Mouse (Mus musculus) lung, postnatal 25 days (tissue): ENCODE data around the gene Ina.
"Not testable (repeated sequence)": the region's sequence is repeated elsewhere in the genome, so short reads cannot be mapped to it uniquely, and the experiment has no call there.

Experiments
- DNase-seq: peaks from one replicate; pipeline ENCODE4 v3.0.0; 2022; ENCODE audit warnings: low spot score

Gene Ina

DNA sequence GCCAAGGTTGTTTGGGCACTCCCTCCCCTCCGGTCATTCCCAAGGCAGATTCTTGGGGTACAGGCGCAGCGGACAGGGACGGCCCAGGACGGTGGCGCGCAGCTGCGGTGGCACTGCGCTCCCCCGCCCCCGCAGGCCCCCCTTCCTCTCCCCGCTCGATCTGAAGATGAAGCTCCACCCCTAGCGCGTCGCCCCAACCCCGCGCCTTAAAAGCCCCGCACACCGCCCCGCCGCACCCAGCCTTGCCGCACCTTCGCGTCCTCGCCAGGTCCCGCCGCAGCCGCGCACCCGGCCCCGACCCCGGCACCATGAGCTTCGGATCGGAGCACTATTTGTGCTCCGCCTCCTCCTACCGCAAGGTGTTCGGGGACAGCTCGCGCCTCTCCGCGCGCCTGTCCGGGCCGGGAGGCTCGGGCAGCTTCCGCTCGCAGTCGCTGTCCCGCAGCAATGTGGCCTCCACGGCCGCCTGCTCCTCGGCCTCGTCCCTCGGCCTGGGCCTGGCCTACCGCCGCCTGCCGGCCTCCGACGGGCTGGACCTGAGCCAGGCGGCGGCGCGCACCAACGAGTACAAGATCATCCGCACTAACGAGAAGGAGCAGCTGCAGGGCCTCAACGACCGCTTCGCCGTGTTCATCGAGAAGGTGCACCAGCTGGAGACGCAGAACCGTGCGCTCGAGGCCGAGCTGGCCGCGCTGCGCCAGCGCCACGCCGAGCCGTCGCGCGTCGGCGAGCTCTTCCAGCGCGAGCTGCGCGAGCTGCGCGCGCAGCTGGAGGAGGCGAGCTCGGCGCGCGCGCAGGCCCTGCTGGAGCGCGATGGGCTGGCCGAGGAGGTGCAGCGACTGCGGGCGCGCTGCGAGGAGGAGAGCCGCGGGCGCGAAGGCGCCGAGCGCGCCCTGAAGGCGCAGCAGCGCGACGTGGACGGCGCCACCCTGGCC lies at the start of gene Ina, which contains the start of gene Nt5c2:
TSS of gene Ina (plus strand) at position 252 of the 935 bp plus-strand sequence.
TSS of gene Nt5c2 (minus strand) at position 707 of the 935 bp plus-strand sequence.
- DNase-seq, result no peak

- DNase-seq, result no peak
Measured at GRCm38 (mm10) chr19:46965496-46965895, 49.0 kb upstream of the Ina start.

DNA sequence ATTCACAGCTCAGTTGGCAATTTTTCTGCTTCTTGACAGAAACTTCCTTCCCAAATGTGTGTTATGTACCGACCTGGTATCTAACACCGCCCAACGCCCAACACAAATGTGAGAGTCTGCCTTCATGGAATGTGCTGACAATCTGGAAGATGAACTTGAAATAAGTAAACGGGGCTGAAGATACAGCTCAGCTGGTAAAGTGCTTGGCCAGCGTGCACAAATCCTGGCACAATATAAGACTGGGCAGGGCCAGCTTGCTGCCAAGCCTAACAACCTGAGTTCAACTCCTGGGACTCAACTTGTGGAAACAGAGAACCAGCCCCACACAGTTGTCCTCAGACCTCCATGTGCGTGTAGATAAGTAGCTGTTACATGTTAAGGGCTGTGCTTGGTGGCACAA lies 48.2 kb upstream of the Ina start:
- DNase-seq, result no peak

DNA sequence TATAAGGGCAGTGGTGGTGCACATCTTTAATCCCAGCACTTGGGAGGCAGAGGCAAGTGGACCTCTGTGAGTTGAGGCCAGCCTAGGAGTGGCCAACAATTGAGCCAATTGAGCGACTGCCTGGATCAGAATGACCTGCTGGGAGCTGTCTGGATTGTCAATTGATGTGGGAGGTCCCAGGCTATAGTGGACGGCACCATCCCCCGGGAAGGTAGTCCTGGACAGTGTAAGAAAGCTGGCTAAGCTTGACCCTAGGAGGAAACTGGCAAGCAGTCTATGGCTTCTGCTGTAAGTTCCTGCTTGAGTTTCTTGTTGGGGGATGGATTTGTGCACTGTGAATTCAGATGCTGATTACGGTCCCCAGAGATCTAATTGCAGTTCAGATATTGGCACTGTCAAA lies 46.6 kb upstream of the Ina start:
- no peak for DNase-seq

- no peak for DNase-seq
Measured at GRCm38 (mm10) chr19:46968833-46969232, 45.7 kb upstream of the Ina start.

DNA sequence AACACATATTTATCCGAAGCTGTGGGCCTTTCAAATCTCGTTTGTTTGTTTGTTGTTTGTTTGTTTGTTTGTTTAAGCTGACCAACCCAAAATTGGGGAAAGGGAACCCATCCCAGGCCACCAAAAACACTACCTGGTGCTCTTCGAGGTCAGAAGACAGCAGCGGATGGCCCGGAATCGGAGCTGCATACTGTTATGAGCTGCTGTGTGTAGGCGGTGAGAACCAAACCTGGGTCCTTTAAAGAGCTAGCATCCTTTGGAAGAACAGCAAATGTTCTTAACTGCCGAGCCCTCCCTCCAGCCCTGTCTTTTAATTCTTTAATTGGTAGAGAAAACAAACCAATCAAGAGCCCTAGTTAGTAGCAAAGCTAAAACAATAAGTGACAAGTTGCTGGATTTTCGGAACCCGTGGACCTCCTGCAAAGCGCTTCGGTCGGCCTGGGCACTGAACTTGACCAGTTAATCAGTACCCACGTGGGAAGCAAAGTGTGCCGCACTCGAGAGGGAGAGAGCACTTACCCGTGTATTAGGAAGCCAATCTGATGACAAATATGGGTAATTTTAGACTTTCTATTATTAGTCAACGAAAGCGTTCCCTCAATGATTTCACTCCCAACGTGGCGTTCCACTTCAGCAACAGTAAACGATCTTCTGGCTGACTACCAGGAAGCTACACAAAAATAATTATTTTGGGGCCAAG lies 45.1 kb upstream of the Ina start:
- DNase-seq, result peak; percentile 72

DNA sequence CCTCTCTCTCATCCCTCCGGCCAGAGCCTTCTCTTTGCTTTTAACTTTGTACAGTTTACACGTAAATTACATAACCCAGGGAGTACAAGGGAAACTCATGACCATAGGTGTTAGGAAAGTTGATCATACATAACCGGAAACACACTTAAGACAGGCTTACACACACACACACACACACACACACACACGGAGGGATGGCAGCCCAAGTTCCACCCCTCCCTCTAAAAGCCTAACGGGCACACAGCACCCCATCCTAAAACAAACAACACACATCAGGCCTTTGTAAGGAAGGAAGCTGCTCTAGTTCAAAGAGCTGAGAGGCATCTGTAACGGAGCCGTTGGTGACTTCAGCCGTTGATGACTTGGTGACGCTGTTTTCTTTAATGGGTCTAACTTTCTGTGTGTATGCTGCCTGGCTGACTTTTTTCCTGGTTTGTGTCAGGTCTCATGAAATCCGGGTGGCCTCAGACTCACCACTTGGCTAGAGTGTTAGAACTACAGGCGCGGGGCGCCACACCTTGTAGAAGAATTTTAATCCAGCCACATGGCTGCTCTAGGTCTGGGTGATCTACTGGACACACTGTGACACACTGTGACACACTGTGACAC lies 44.3 kb upstream of the Ina start:
- peak; percentile 59 for DNase-seq

DNA sequence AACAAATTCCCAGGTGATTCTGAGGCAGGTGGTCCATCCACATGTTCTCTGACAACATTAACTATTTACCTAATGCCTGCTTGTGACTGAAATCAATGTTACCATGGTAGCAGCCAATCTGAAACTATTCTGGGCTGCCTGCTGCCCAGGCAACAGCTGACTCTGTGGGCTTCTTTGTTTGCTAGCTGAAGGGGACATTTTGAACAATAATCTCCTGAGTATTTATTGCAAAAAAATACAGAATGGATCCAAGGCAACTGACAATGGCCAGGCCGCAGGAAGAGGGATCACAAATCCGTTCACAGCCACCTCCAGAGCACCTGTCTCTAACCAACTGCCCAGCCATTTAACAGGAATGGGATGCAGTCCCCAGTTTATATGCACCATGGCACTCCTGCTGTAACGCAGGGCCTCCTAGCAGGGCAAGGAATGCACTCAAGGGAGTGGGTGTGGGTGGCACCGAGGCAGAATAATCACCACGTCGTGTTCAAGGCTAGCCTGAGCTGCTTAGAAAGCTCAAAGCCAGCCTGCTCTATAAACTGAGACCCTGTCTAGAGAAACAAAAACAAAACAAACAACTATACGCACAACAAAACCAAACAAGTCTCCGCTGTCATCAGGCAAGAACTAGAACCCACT lies 43.3 kb upstream of the Ina start:
- DNase-seq, result no peak

- no peak for DNase-seq
Measured at GRCm38 (mm10) chr19:46971712-46972111, 42.8 kb upstream of the Ina start.

- no peak for DNase-seq
Measured at GRCm38 (mm10) chr19:46972159-46972558, 42.3 kb upstream of the Ina start.

GRCm38 (mm10) chr19:46975565-46975964 lies 38.9 kb upstream of the Ina start:
- peak; percentile 63 for DNase-seq

GRCm38 (mm10) chr19:46975997-46976396 lies 38.5 kb upstream of the Ina start:
- DNase-seq, result no peak

- no peak for DNase-seq
Measured at GRCm38 (mm10) chr19:46976743-46977142, 37.8 kb upstream of the Ina start.

DNA sequence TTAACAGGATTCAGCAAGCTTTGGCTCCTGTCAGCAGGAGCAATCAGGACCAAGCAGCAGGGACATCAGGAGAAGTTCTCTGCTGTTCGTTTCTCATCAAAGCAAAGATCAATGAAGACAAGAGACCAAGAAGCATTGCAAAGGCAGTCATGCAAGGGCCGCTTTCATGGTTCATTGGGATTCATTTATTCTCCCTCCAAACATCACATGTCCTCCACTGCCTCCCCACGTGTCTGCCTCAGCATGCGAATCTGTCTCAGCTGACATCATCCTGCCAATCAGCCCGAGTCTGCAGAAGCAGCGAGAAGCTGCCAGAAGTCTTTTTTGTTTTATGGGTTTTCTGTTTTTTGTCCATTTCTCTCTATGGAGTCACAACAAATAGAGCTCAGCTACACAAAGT lies 37.0 kb upstream of the Ina start:
- no peak for DNase-seq

DNA sequence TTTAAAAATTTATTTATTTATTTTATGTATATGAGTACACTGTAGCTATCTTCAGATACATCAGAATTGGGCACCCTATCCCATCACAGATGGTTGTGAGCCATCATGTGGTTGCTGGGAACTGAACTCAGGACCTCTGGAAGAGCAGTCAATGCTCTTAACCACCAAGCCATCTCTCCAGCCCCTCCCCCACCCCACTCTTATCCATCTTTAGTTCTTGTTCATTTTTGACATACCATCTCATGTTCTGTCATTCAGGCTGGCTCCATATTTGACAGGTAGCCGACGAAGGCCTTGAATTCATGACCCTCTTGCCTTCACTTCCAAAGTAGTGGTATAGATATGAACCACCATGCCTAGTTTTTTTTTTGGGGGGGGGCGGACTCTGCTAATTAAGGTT lies 36.4 kb upstream of the Ina start:
- not testable (repeated sequence) for DNase-seq

DNA sequence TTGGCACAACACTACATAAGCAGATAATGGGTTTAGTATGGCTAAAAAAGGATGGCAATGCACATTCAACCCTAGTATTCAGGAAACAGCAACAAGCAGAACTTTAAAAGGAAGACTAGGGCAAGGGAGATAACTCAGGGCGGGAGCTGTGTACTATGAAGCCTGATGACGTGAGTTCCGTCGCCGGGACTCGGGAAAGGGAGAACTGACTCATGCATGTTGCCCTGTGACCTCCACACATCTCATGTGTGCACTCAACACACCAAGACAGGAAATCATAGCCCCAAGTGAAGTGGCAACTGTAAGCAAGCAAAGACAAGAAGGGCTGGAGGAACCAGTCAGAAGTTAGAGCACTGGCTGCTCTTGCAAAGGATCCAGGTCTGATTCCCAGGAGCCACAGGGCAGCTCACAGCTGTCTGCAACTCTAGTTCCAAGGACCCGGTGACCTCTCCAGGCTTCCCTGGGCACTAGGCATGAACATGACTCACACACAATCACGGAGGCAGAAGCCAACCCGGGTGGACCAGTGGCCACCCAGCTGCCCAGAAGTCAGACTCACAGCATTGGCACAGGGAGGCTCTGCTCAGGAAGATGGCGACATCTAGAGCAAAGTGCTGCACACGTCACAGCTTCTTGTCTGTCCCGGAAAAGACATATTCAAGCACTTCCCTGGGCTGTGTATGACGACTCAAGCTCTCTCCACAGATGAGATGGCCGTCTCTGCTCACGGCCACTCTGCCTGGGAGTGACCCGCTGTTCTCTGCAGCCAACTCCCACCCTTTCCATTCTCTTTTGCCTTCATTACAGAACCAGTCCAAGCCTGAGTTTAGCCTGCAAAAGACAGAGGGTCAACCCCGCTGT lies 35.3 kb upstream of the Ina start:
- no peak for DNase-seq

DNA sequence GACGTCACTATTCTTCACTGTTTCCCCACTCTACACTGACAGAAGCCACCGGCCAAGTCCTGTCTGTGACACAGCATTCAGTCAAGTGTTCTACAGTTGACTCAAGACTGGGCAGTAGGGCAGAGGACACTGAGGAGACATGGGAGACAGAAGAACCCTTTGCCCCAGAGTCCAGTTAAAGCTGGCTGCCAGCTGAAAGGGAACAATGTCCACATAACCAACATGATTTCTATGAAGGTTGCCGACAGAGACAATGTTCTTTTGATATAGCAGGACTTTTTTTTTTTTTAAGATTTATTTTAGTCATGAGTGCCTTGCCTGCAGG lies 34.8 kb upstream of the Ina start:
- DNase-seq, result no peak

- DNase-seq, result no peak
Measured at GRCm38 (mm10) chr19:46981462-46981861, 33.0 kb upstream of the Ina start.

GRCm38 (mm10) chr19:46983352-46983965 lies 31.0 kb upstream of the Ina start:
- no peak for DNase-seq

- no peak for DNase-seq
Measured at GRCm38 (mm10) chr19:46983966-46984380, 30.5 kb upstream of the Ina start.
